Mouse (Mus musculus): ENCODE measurements around the gene Slc2a12. TPM values are rescaled to one million over a fixed set of nuclear protein-coding genes. Genes with fewer than 3 reads are reported as not detected.

Gene Slc2a12
- polyA plus RNA-seq, 1 experiment from 2014 or later: 3.0 TPM

DNA sequence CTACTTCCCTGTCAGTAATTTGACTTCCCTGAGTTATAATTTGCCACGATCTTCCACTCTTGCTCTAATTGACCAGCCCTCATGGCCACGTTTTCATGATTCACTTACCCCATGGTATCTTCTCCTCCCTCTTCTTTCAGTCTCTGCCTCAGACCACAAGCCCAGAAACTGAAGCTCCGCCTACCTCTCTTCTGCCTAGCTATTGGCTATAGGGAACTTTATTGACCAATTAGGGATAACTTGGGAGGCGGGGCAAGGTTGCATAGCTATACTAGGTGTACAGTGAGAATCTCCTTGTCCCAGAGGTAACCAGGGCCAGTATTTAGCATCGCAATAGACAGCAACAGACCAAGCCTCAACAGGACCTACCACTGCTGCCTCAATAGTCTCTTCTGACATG lies 31.5 kb upstream of the Slc2a12 start:
- no peak for DNase-seq (ENCODE audit: low spot score)
- ATAC-seq (replicated peaks; ENCODE audit: low FRiP score, low read depth): no peak
- no peak for TF ChIP-seq CTCF (IDR thresholded peaks at IDR 0.05; ENCODE audit: low read depth)
- H3K9me3 ChIP-seq (replicated peaks; ENCODE audit: low read length): no peaks in the 10 kb centered on the region
- 85% methylated on average over 5 of the region's 5 CpGs for WGBS
- H3K4me2 ChIP-seq (ENCODE audit: low read length): no peak overlapping the region
- H3K4me3 ChIP-seq (replicated peaks; ENCODE audit: low read depth, low read length): no peak overlapping the region
- no peak overlapping the region for H3K9ac ChIP-seq (ENCODE audit: low read depth, low read length)
- no peaks in the 10 kb centered on the region for H3K27me3 ChIP-seq (ENCODE audit: insufficient read depth, low read length)
- no peaks in the 10 kb centered on the region for H3K36me3 ChIP-seq (ENCODE audit: insufficient read depth, low read length)
- 0 out of 2 replicates have a peak, but pooled peaks cover 3% of the 10 kb centered on the region for H3K4me1 ChIP-seq (replicated peaks; ENCODE audit: insufficient read depth, low read length)
- H3K27ac ChIP-seq: no peak overlapping the region

DNA sequence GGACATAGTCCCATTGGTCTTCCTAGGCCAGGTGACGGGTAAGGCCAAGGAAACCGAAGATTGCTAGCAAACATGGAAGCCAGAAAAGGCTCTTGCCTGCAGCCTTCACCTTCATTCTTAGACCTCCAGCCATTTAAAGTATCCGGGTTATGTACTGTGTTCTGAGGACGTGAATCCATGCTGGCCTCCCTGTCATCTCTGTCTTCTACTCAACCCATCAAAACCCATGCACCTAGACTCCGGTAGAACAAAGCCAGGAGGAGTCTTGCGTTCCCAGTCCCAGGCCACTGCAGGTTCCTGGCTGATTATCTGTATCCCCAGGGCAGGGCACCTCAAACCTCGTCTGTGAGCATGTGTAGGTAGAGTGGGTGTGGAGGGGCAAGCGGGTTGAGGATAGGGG lies 30.3 kb upstream of the Slc2a12 start:
- Histone ChIP-seq H3K9me3 (replicated peaks; ENCODE audit: low read length) (no peaks in the 10 kb centered on the region), H3K4me2 (ENCODE audit: low read length) (no peak overlapping the region), H3K4me1 (replicated peaks; ENCODE audit: insufficient read depth, low read length) (0 out of 2 replicates have a peak, but pooled peaks cover 3% of the 10 kb centered on the region), H3K27ac (no peak overlapping the region), H3K9ac (ENCODE audit: low read depth, low read length) (no peak overlapping the region), H3K4me3 (replicated peaks; ENCODE audit: low read depth, low read length) (no peak overlapping the region), H3K27me3 (ENCODE audit: insufficient read depth, low read length) (no peaks in the 10 kb centered on the region), H3K36me3 (ENCODE audit: insufficient read depth, low read length) (no peaks in the 10 kb centered on the region)
- no peak for TF ChIP-seq CTCF (IDR thresholded peaks at IDR 0.05; ENCODE audit: low read depth)
- 92% methylated on average over 8 of the region's 8 CpGs for WGBS
- DNase-seq (ENCODE audit: low spot score): no peak
- ATAC-seq (replicated peaks; ENCODE audit: low FRiP score, low read depth): no peak

DNA sequence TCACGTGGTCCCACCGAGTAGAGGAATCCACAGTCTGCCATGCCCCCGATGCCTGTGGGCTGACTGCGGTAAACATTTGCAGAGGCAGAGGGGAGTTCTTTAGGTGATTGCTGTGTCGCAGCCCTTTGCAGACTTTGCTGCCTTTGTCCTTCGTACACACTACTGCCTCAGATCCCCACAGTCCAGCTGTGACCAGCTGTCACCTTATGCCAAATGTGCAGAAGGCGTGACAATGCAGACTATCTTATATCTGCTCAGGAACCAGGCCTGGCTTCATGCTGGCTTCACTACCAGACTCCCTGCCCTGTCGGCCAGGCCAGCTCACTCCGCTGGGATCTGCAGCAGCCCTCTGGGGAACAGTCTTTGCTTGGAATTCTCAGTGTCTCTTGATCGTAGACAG lies 29.5 kb upstream of the Slc2a12 start:
- TF ChIP-seq CTCF (IDR thresholded peaks at IDR 0.05; ENCODE audit: low read depth): no peak
- peak; percentile 48 for DNase-seq (ENCODE audit: low spot score)
- Histone ChIP-seq H3K4me2 (ENCODE audit: low read length) (no peak overlapping the region), H3K9me3 (replicated peaks; ENCODE audit: low read length) (no peaks in the 10 kb centered on the region), H3K27ac (0 out of 2 replicates have a peak overlapping the region, but pooled peaks have one; percentile 13), H3K9ac (ENCODE audit: low read depth, low read length) (no peak overlapping the region), H3K4me3 (replicated peaks; ENCODE audit: low read depth, low read length) (no peak overlapping the region), H3K36me3 (ENCODE audit: insufficient read depth, low read length) (no peaks in the 10 kb centered on the region), H3K27me3 (ENCODE audit: insufficient read depth, low read length) (no peaks in the 10 kb centered on the region), H3K4me1 (replicated peaks; ENCODE audit: insufficient read depth, low read length) (0 out of 2 replicates have a peak, but pooled peaks cover 3% of the 10 kb centered on the region)
- 31% methylated on average over 10 of the region's 10 CpGs for WGBS
- ATAC-seq (replicated peaks; ENCODE audit: low FRiP score, low read depth): peak; percentile 79

DNA sequence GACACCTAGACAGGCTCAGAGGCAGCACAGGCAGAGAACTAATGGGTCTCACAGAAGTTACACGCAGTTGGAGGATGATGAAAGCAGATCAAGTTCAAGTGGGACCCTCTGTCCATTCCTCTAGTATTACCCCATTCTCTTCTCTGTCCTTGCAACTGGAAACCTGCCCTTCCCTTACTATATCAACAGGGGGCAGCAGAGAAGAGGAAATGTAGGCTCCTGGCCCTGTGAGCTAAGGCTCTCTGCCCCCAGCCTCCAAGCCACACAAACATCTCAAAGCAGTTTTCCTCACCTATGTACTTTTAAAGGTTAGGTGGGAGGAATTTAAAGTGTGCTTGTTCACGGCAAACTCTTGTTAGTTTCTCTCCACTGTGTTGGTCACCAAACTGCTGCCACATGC lies 26.0 kb upstream of the Slc2a12 start:
- no peak overlapping the region for H3K27ac ChIP-seq
- TF ChIP-seq CTCF (IDR thresholded peaks at IDR 0.05; ENCODE audit: low read depth): peak; percentile 59
- WGBS: 53% methylated on average over 2 of the region's 2 CpGs
- H3K36me3 ChIP-seq (ENCODE audit: insufficient read depth, low read length): no peaks in the 10 kb centered on the region
- peak; percentile 35 for DNase-seq (ENCODE audit: low spot score)
- no peak for ATAC-seq (replicated peaks; ENCODE audit: low FRiP score, low read depth)
- H3K4me3 ChIP-seq (replicated peaks; ENCODE audit: low read depth, low read length): no peak overlapping the region
- no peak overlapping the region for H3K4me2 ChIP-seq (ENCODE audit: low read length)
- H3K4me1 ChIP-seq (replicated peaks; ENCODE audit: insufficient read depth, low read length): 0 out of 2 replicates have a peak, but pooled peaks cover 3% of the 10 kb centered on the region
- H3K27me3 ChIP-seq (ENCODE audit: insufficient read depth, low read length): no peaks in the 10 kb centered on the region
- H3K9ac ChIP-seq (ENCODE audit: low read depth, low read length): no peak overlapping the region
- H3K9me3 ChIP-seq (replicated peaks; ENCODE audit: low read length): no peaks in the 10 kb centered on the region

DNA sequence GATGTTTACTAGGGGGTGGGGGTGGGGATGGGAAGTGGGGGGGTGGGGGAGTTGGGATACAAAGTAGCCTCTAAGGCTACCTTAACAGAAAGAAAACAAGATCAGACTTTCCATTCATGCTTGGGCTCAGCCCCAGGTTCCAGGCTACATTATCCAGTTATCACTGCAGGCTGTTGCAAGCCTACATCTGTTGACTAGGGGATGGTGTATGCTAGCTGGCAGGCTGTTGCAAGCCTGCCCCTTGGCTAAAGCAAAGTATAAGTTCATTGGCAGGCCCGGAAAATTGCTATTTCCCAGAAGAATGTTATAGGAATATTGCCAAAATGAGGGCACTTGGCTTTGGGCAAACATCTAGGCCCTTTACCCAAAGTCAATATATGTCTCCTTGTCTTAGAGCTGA lies 16.0 kb upstream of the Slc2a12 start:
- DNase-seq (ENCODE audit: low spot score): no peak
- H3K9me3 ChIP-seq (replicated peaks; ENCODE audit: low read length): no peaks in the 10 kb centered on the region
- no peaks in the 10 kb centered on the region for H3K4me1 ChIP-seq (replicated peaks; ENCODE audit: insufficient read depth, low read length)
- no peak for ATAC-seq (replicated peaks; ENCODE audit: low FRiP score, low read depth)
- H3K27me3 ChIP-seq (ENCODE audit: insufficient read depth, low read length): no peaks in the 10 kb centered on the region
- H3K4me3 ChIP-seq (replicated peaks; ENCODE audit: low read depth, low read length): no peak overlapping the region
- no peak overlapping the region for H3K9ac ChIP-seq (ENCODE audit: low read depth, low read length)
- no peak overlapping the region for H3K27ac ChIP-seq
- WGBS: 83% methylated on average over 1 of the region's 1 CpGs
- H3K36me3 ChIP-seq (ENCODE audit: insufficient read depth, low read length): no peaks in the 10 kb centered on the region
- no peak overlapping the region for H3K4me2 ChIP-seq (ENCODE audit: low read length)
- TF ChIP-seq CTCF (IDR thresholded peaks at IDR 0.05; ENCODE audit: low read depth): no peak

DNA sequence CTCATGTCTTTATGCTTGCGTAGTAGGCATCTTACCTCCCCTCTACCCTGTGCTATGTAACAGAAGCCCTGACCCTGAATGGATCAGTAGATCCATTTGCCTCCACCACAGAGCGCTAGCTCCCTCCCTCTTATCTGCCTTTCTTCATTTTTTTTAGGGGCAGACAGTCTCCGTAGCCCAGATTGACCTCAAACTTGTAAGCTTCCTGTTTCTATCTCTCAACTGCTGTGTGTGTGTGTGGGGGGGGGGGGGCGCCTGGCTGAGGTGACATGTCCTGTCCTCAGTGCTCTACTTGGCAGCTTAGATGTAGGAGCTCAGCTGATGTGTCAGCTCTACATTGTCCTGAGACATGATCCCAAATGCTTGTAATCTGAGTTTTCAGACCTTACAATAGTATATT lies 13.7 kb upstream of the Slc2a12 start:
- WGBS: 57% methylated on average over 4 of the region's 4 CpGs
- H3K4me2 ChIP-seq (ENCODE audit: low read length): no peak overlapping the region
- DNase-seq (ENCODE audit: low spot score): no peak
- H3K9ac ChIP-seq (ENCODE audit: low read depth, low read length): no peak overlapping the region
- H3K27me3 ChIP-seq (ENCODE audit: insufficient read depth, low read length): no peaks in the 10 kb centered on the region
- H3K4me1 ChIP-seq (replicated peaks; ENCODE audit: insufficient read depth, low read length): no peaks in the 10 kb centered on the region
- H3K27ac ChIP-seq: no peak overlapping the region
- no peaks in the 10 kb centered on the region for H3K36me3 ChIP-seq (ENCODE audit: insufficient read depth, low read length)
- no peak for TF ChIP-seq CTCF (IDR thresholded peaks at IDR 0.05; ENCODE audit: low read depth)
- ATAC-seq (replicated peaks; ENCODE audit: low FRiP score, low read depth): no peak
- no peaks in the 10 kb centered on the region for H3K9me3 ChIP-seq (replicated peaks; ENCODE audit: low read length)
- H3K4me3 ChIP-seq (replicated peaks; ENCODE audit: low read depth, low read length): no peak overlapping the region

DNA sequence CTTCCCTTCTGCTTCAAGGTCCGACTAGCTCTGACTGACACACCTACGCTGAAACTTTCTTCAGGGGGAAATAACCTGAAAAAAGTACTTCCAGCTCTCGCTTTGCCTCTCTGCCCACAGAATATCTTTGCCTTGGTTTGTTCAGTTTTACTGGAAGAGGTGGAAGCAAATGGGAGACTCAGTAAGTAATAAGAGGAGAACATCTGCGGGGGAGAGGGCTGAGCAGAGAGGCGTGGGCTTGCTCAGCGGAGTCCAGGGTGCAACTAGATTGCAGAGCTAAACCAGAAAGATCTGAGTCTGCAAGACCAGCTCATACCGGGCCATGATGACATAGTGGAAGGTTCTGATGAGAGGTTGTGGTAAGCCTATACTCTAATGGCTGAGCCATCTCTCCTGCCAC lies 13.3 kb upstream of the Slc2a12 start:
- no peak for TF ChIP-seq CTCF (IDR thresholded peaks at IDR 0.05; ENCODE audit: low read depth)

More for the DNA sequence above, 13.3 kb upstream of the Slc2a12 start:
- DNase-seq (ENCODE audit: low spot score) (peak; percentile 64), ATAC-seq (replicated peaks; ENCODE audit: low FRiP score, low read depth) (no peak)
- H3K36me3 ChIP-seq (ENCODE audit: insufficient read depth, low read length): no peaks in the 10 kb centered on the region
- H3K9ac ChIP-seq (ENCODE audit: low read depth, low read length): no peak overlapping the region
- H3K27ac ChIP-seq: 0 out of 2 replicates have a peak overlapping the region, but pooled peaks have one; percentile 8
- no peaks in the 10 kb centered on the region for H3K27me3 ChIP-seq (ENCODE audit: insufficient read depth, low read length)
- no peaks in the 10 kb centered on the region for H3K4me1 ChIP-seq (replicated peaks; ENCODE audit: insufficient read depth, low read length)
- H3K4me2 ChIP-seq (ENCODE audit: low read length): no peak overlapping the region
- H3K9me3 ChIP-seq (replicated peaks; ENCODE audit: low read length): no peaks in the 10 kb centered on the region
- no peak overlapping the region for H3K4me3 ChIP-seq (replicated peaks; ENCODE audit: low read depth, low read length)
- WGBS: 49% methylated on average over 7 of the region's 7 CpGs

Measured in kidney, postnatal 0 days (tissue).